Mouse (Mus musculus) effector memory CD4-positive, alpha-beta T cell, adult 5 months (primary cell): ENCODE data around the gene Tgtp1. TPM values are rescaled to one million over a fixed set of nuclear protein-coding genes. Genes with fewer than 3 reads are reported as not detected.

ENCODE experiments used
- polyA plus RNA-seq: library from polyadenylated mRNA; unstranded; fragments of 100-300 nt; shearing (Covaris generic); gene quantifications from one replicate; pipeline ENCODE4 v1.2.1, GENCODE M21; 2017

The Tgtp1 gene
- 55.4 TPM for polyA plus RNA-seq

GRCm38 (mm10) chr11:48994018-48994417 lies at the start of gene Tgtp1:
Tgtp1 (minus strand) TSS chr11:48994172.

GRCm38 (mm10) chr11:48991740-48992520 lies 2.0 kb downstream of the Tgtp1 start, which contains the start of gene Gm12185:
Gm12185 (minus strand) TSS chr11:48992226.

GRCm38 (mm10) chr11:48979251-48979650 lies 14.7 kb downstream of the Tgtp1 start, which contains the start of gene 9930111J21Rik1:
9930111J21Rik1 (minus strand) TSS chr11:48979398.

GRCm38 (mm10) chr11:48978240-48978939 lies 15.6 kb downstream of the Tgtp1 start, which contains the start of gene Olfr56:
Olfr56 (plus strand) TSS chr11:48978889.

GRCm38 (mm10) chr11:48946090-48946489 lies 47.9 kb downstream of the Tgtp1 start, which contains the start of gene Psme2b:
Psme2b (minus strand) TSS chr11:48946190.

Other genes with a start within 250 kb of the Tgtp1 start
- gene Rack1, start 193.8 kb downstream of the Tgtp1 start, polyA plus RNA-seq: 602 TPM
- 1.5 TPM for gene Trim41, start 176.8 kb downstream of the Tgtp1 start, polyA plus RNA-seq
- gene Trim7, start 168.0 kb downstream of the Tgtp1 start, polyA plus RNA-seq: 0.74 TPM
- gene Gm12184, start 167.5 kb downstream of the Tgtp1 start, polyA plus RNA-seq: 4.0 TPM
- 35.5 TPM for gene Irgm1, start 122.5 kb downstream of the Tgtp1 start, polyA plus RNA-seq
- 0.46 TPM for gene Gm5431, start 92.0 kb downstream of the Tgtp1 start, polyA plus RNA-seq
- gene Psme2b, start 48.0 kb downstream of the Tgtp1 start, polyA plus RNA-seq: 102 TPM
- 0.65 TPM for gene Olfr56, start 15.3 kb downstream of the Tgtp1 start, polyA plus RNA-seq
- gene 9930111J21Rik1, start 14.8 kb downstream of the Tgtp1 start, polyA plus RNA-seq: 87.6 TPM
- gene Gm12185, start 1.9 kb downstream of the Tgtp1 start, polyA plus RNA-seq: 0.76 TPM
- 73.9 TPM for gene 9930111J21Rik2, start 57.1 kb upstream of the Tgtp1 start, polyA plus RNA-seq
- 90.7 TPM for gene Tgtp2, start 70.0 kb upstream of the Tgtp1 start, polyA plus RNA-seq
- 130 TPM for gene Ifi47, start 82.4 kb upstream of the Tgtp1 start, polyA plus RNA-seq
- not detected for gene Olfr1396, start 120.7 kb upstream of the Tgtp1 start, polyA plus RNA-seq
- gene Olfr1395, start 148.1 kb upstream of the Tgtp1 start, polyA plus RNA-seq: not detected
- gene Olfr1394, start 160.2 kb upstream of the Tgtp1 start, polyA plus RNA-seq: not detected
- not detected for gene Btnl9, start 193.0 kb upstream of the Tgtp1 start, polyA plus RNA-seq
- 69.8 TPM for gene Zfp62, start 209.1 kb upstream of the Tgtp1 start, polyA plus RNA-seq